8 mouse cellular contexts compared by ENCODE assay signal in the genomic region with DNA sequence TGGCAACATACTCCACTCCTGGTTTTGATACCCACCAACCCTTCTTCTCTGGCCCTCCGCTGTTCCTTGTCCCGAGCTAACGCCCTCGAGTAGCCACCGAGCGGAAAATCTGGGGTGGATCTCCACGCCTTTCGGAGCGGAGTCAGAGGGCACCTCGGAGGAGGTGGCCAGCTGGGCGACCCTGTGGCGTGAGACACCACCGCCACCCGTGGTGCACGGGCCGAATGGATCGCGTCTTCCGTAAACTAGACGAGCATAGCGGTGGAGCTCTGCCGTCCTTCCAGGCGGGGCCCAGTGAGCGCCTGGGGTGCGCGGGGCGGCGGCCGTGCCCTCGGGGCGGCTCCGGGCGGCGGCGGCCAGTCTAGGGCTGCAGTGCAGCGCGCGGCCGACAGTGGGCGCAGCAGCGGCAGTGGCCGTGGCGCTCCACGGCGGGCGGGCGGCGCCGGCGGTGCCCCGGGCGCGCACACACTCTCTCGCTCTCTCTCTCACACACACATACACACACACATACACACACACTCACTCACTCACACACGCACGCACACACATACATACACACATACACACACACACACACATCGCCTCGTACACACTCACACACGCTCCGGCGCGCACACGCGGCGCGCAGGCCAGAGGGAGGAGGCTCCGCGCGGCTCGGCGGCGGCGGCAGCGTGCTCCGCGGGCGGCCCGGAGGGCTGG. TPM values are rescaled to one million over a fixed set of nuclear protein-coding genes. Genes with fewer than 3 reads are reported as not detected.
DNase-seq lines count a peak whose midpoint lies in the region; ATAC-seq lines count a peak whose summit lies in the region.

TSS of gene Syt7 (plus strand) at position 476 of the 699 bp plus-strand sequence.

- no peaks in the 10 kb centered on the region for H3K9me3 ChIP-seq in hindbrain, embryonic 15.5 days

- H3K4me1 ChIP-seq in hindbrain, embryonic 15.5 days (replicated peaks) = peaks cover 40% of the 10 kb centered on the region

- no peaks in the 10 kb centered on the region for H3K36me3 ChIP-seq in hindbrain, embryonic 15.5 days

- WGBS in hindbrain, embryonic 15.5 days = 0% methylated on average over 47 of the region's 78 CpGs

- peak; percentile 81 for ATAC-seq in hindbrain, embryonic 15.5 days (ENCODE audit: low FRiP score, low read depth)

- no peaks in the 10 kb centered on the region for H3K27me3 ChIP-seq in hindbrain, embryonic 15.5 days

- H3K4me3 ChIP-seq in hindbrain, embryonic 15.5 days = peak within 1 kb of the TSS; percentile 86

- DNase-seq in ZHBTc4 (ENCODE audit: low read depth, low spot score) = peak; percentile 96
- peak; percentile 84 to 96 for DNase-seq in cerebellum, postnatal 4 days (ENCODE audit: low spot score in 2 of 2)
- peak; percentile 89 for DNase-seq in gastrocnemius, adult 18-20 months (ENCODE audit: low spot score)
- peak; percentile 76 to 77 for DNase-seq in layer of hippocampus, postnatal 36 days
- DNase-seq in lung, postnatal 25 days (ENCODE audit: low spot score) = peak; percentile 92
- DNase-seq in retina, embryonic 14.5 days (ENCODE audit: low spot score) = peak; percentile 96
- DNase-seq in thymus, postnatal 36 days = peak; percentile 49 to 55

- peak within 1 kb of the TSS; percentile 68 for H3K4me2 ChIP-seq in hindbrain, embryonic 15.5 days

- peak within 1 kb of the TSS; percentile 66 for H3K27ac ChIP-seq in hindbrain, embryonic 15.5 days (replicated peaks)

- H3K9ac ChIP-seq in hindbrain, embryonic 15.5 days = peak within 1 kb of the TSS; percentile 70

RNA-seq across cellular contexts. Expression of gene Syt7, which starts in this region (rescaled TPM):
- 1 to 10 TPM; 1.5 TPM for total RNA-seq in gastrocnemius, adult 18-20 months (2021)
- polyA plus RNA-seq in hindbrain, embryonic 15.5 days (2015; fragmentation: Nextera tagmentation; extraction: Ambion mirVana) = 17.4 and 21.0 TPM in 2 replicates
- total RNA-seq in layer of hippocampus, postnatal 36 days (2021) = 100 to 1,000 TPM; 301 to 303 TPM

Comparison
In these comparisons a context has a peak if more than half of its experiments do, and no peak if none do; other contexts are left out.
1. Peak in every context shown above with its lines: DNase-seq, ATAC-seq, H3K4me3 ChIP-seq and H3K27ac ChIP-seq.
2. RNA of gene Syt7 (total RNA-seq): 301 to 303 TPM in layer of hippocampus, postnatal 36 days; 1.5 TPM in gastrocnemius, adult 18-20 months; every median in the first group is over 100 times any median in the second.